Mouse (Mus musculus) intestine, postnatal 0 days (tissue): ENCODE data around the gene Prune2. TPM values are rescaled to one million over a fixed set of nuclear protein-coding genes. Genes with fewer than 3 reads are reported as not detected.

Experiments used
- ATAC-seq: fragments of 200-750 bp; cut with Nextera tagmentation; 2 replicates; pipeline ENCODE4 v1.8.0; 2017; ENCODE audit warnings: mild to moderate bottlenecking, moderate TSS enrichment, moderate library complexity
- H3K27ac ChIP-seq: fragments of 300-500 bp; sonication (generic); 2 replicates; pipeline ENCODE4 v1.5.1; 2014; ENCODE audit warnings: mild to moderate bottlenecking, low read depth, low read length, moderate library complexity
- H3K27me3 ChIP-seq: fragments of 300-500 bp; sonication (generic); replicated peaks from 2 replicates; pipeline ENCODE4 v1.6.1; 2014; ENCODE audit warnings: low read length, mixed read lengths; ENCODE audit not compliant: control insufficient read depth, insufficient read depth
- H3K36me3 ChIP-seq: fragments of 300-500 bp; sonication (generic); 2 replicates; pipeline ENCODE4 v1.6.1; 2014; ENCODE audit warnings: mild to moderate bottlenecking, moderate library complexity; ENCODE audit not compliant: control insufficient read depth, insufficient read depth
- H3K4me1 ChIP-seq: fragments of 300-500 bp; sonication (generic); replicated peaks from 2 replicates; pipeline ENCODE4 v1.6.1; 2014; ENCODE audit warnings: antibody characterized with exemption, low read length, mixed read lengths; ENCODE audit not compliant: control insufficient read depth, insufficient read depth
- H3K4me2 ChIP-seq: fragments of 300-500 bp; sonication (generic); replicated peaks from 2 replicates; pipeline ENCODE4 v1.6.1; 2014; ENCODE audit warnings: low read depth, mild to moderate bottlenecking, moderate library complexity
- H3K4me3 ChIP-seq: fragments of 300-500 bp; sonication (generic); 2 replicates; pipeline ENCODE4 v1.5.1; 2014; ENCODE audit warnings: low read depth, low read length
- H3K9ac ChIP-seq: fragments of 300-500 bp; sonication (generic); 2 replicates; pipeline ENCODE4 v1.6.1; 2014; ENCODE audit warnings: mild to moderate bottlenecking, low read depth, low read length
- H3K9me3 ChIP-seq: fragments of 300-500 bp; sonication (generic); 2 replicates; pipeline ENCODE4 v1.6.1; 2016; ENCODE audit warnings: mixed run types; ENCODE audit not compliant: control insufficient read depth
- CTCF ChIP-seq: sonication (generic); IDR thresholded peaks from 2 replicates; pipeline ENCODE4 v1.5.1; 2016; ENCODE audit warnings: low read depth, mild to moderate bottlenecking, control low read depth, antibody characterized with exemption, moderate library complexity
- WGBS: fragments of 180-500 bp; shearing (Covaris S2); extraction: QIAGEN DNeasy Blood & Tissue Kit; methylation state at CpG from one replicate; pipeline ENCODE4 v1.1.7; 2014; 5-methylcytosine and 5-hydroxymethylcytosine counted together
- polyA plus RNA-seq: library from polyadenylated mRNA; unstranded; fragments of >200 nt; fragmentation: Nextera tagmentation; extraction: Ambion mirVana; gene quantifications from 2 replicates; pipeline ENCODE4 v1.2.1, GENCODE M21; 2015

Gene Prune2
- polyA plus RNA-seq, 1 experiment from 2014 or later, result 1.1 TPM

GRCm38 (mm10) chr19:17011261-17011995 lies 55.5 kb downstream of the Prune2 start:
- Histone ChIP-seq H3K36me3 (no peaks in the 10 kb centered on the region), H3K27ac (no peak overlapping the region), H3K4me1 (peaks cover 4% of the 10 kb centered on the region), H3K27me3 (no peaks in the 10 kb centered on the region), H3K4me2 (no peak overlapping the region), H3K9me3 (no peaks in the 10 kb centered on the region), H3K9ac (no peak overlapping the region), H3K4me3 (no peak overlapping the region)
- WGBS, result 5% methylated on average over 6 of the region's 6 CpGs
- ATAC-seq, result peak; percentile 43; the same call in 1 of the 2 replicates
- no peak for TF ChIP-seq CTCF

GRCm38 (mm10) chr19:17013085-17013484 lies 57.2 kb downstream of the Prune2 start:
- Histone ChIP-seq H3K4me3 (no peak overlapping the region), H3K9me3 (no peaks in the 10 kb centered on the region), H3K36me3 (no peaks in the 10 kb centered on the region), H3K4me2 (no peak overlapping the region), H3K9ac (no peak overlapping the region), H3K27ac (no peak overlapping the region), H3K4me1 (peaks cover 4% of the 10 kb centered on the region), H3K27me3 (no peaks in the 10 kb centered on the region)
- ATAC-seq, result no peak
- 62% methylated on average over 2 of the region's 2 CpGs for WGBS
- TF ChIP-seq CTCF, result no peak

GRCm38 (mm10) chr19:17014337-17015124 lies 58.6 kb downstream of the Prune2 start:
- no peak overlapping the region for H3K4me3 ChIP-seq
- H3K4me1 ChIP-seq, result peaks cover 4% of the 10 kb centered on the region
- H3K4me2 ChIP-seq, result no peak overlapping the region
- WGBS, result 65% methylated on average over 10 of the region's 10 CpGs
- H3K9ac ChIP-seq, result no peak overlapping the region
- H3K36me3 ChIP-seq, result no peaks in the 10 kb centered on the region
- no peak for TF ChIP-seq CTCF
- no peaks in the 10 kb centered on the region for H3K9me3 ChIP-seq
- no peak for ATAC-seq
- no peaks in the 10 kb centered on the region for H3K27me3 ChIP-seq
- no peak overlapping the region for H3K27ac ChIP-seq

GRCm38 (mm10) chr19:17024748-17025147 lies 68.8 kb downstream of the Prune2 start:
- H3K9me3 ChIP-seq, result no peaks in the 10 kb centered on the region
- H3K4me3 ChIP-seq, result no peak overlapping the region
- H3K36me3 ChIP-seq, result no peaks in the 10 kb centered on the region
- no peaks in the 10 kb centered on the region for H3K27me3 ChIP-seq
- H3K27ac ChIP-seq, result no peak overlapping the region
- H3K9ac ChIP-seq, result no peak overlapping the region
- H3K4me2 ChIP-seq, result no peak overlapping the region
- no peak for TF ChIP-seq CTCF
- H3K4me1 ChIP-seq, result no peaks in the 10 kb centered on the region
- 78% methylated on average over 4 of the region's 4 CpGs for WGBS
- no peak for ATAC-seq

- Histone ChIP-seq H3K4me3 (no peak overlapping the region), H3K36me3 (no peaks in the 10 kb centered on the region), H3K27ac (no peak overlapping the region), H3K9me3 (no peaks in the 10 kb centered on the region), H3K4me1 (no peaks in the 10 kb centered on the region), H3K9ac (no peak overlapping the region), H3K4me2 (no peak overlapping the region), H3K27me3 (no peaks in the 10 kb centered on the region)
- TF ChIP-seq CTCF, result peak; percentile 90
- ATAC-seq, result no peak
- WGBS, result 3% methylated on average over 3 of the region's 3 CpGs
Measured at GRCm38 (mm10) chr19:17030276-17030675, 74.4 kb downstream of the Prune2 start.

GRCm38 (mm10) chr19:17032314-17032713 lies 76.4 kb downstream of the Prune2 start:
- H3K4me3 ChIP-seq, result no peak overlapping the region
- ATAC-seq, result no peak
- H3K9ac ChIP-seq, result no peak overlapping the region
- no peak for TF ChIP-seq CTCF
- no peaks in the 10 kb centered on the region for H3K9me3 ChIP-seq
- H3K4me1 ChIP-seq, result no peaks in the 10 kb centered on the region
- WGBS, result 62% methylated on average over 3 of the region's 3 CpGs
- H3K36me3 ChIP-seq, result no peaks in the 10 kb centered on the region
- no peak overlapping the region for H3K4me2 ChIP-seq
- H3K27ac ChIP-seq, result no peak overlapping the region
- no peaks in the 10 kb centered on the region for H3K27me3 ChIP-seq
